Mouse (Mus musculus) G1E (cell line): ENCODE data around the gene D10Jhu81e. TPM values are rescaled to one million over a fixed set of nuclear protein-coding genes. Genes with fewer than 3 reads are reported as not detected.

ENCODE experiments used
- ATAC-seq: 2 replicates; pipeline ENCODE4 v1.8.0; 2016; ENCODE audit warnings: mild to moderate bottlenecking; ENCODE audit not compliant: insufficient number of reproducible peaks, poor library complexity, low FRiP score, severe bottlenecking; ENCODE audit errors: extremely low read depth
- DNase-seq: peaks from one replicate; pipeline ENCODE4 v3.0.0; 2012; ENCODE audit warnings: low spot score
- H3K27me3 ChIP-seq: 2 replicates; pipeline ENCODE4 v1.6.1; 2012; ENCODE audit warnings: mild to moderate bottlenecking, low read length, inconsistent platforms; ENCODE audit not compliant: insufficient read depth
- H3K36me3 ChIP-seq: replicated peaks from 2 replicates; pipeline ENCODE3; 2012; ENCODE audit warnings: mild to moderate bottlenecking, inconsistent platforms
- H3K4me1 ChIP-seq: 2 replicates; pipeline ENCODE4 v1.6.1; 2012; ENCODE audit warnings: low read depth, low read length, inconsistent platforms, mixed read lengths; ENCODE audit not compliant: insufficient read depth
- H3K4me3 ChIP-seq: 2 replicates; pipeline ENCODE4 v1.5.1; 2012; ENCODE audit warnings: low read depth, mild to moderate bottlenecking, inconsistent platforms, low read length, moderate library complexity, mixed read lengths
- H3K9me3 ChIP-seq: replicated peaks from 2 replicates; pipeline ENCODE4 v1.6.1; 2012; ENCODE audit warnings: inconsistent platforms
- CTCF ChIP-seq: IDR thresholded peaks from 2 replicates; pipeline ENCODE4 v1.5.1; 2012; ENCODE audit warnings: low read depth, low read length, inconsistent platforms, mixed read lengths
- GATA1 ChIP-seq: IDR thresholded peaks from 2 replicates; pipeline ENCODE4 v1.6.1; 2012; ENCODE audit warnings: borderline replicate concordance, low read length, inconsistent platforms, mixed read lengths
- GATA2 ChIP-seq: IDR thresholded peaks from 2 replicates; pipeline ENCODE4 v1.6.1; 2012; ENCODE audit warnings: low read depth, low read length, inconsistent platforms, borderline replicate concordance
- POLR2AphosphoS5 ChIP-seq: IDR thresholded peaks from 2 replicates; pipeline ENCODE4 v1.6.1; 2012; ENCODE audit warnings: low read depth, low read length, inconsistent platforms; ENCODE audit not compliant: insufficient replicate concordance
- TAL1 ChIP-seq: conservative IDR thresholded peaks from 2 replicates; pipeline ENCODE4 v1.6.1; 2012; ENCODE audit warnings: low read depth, low read length, inconsistent platforms, mixed read lengths
- polyA plus RNA-seq: library from polyadenylated mRNA; stranded (reverse); fragments of >175 nt; gene quantifications from 2 replicates; pipeline ENCODE4 v1.2.3, GENCODE M21; 2012
- total RNA-seq, 2 experiments: library from RNA; stranded (forward) in 1 of 2; stranded (reverse) in 1 of 2; fragments of 200-1000 nt in 1 of 2; fragments of >200 nt in 1 of 2; fragmentation: Nextera tagmentation in 1 of 2; gene quantifications; 2 replicates each; pipeline ENCODE4 v1.2.3; 2014 to 2017

The D10Jhu81e gene
- total and polyA plus RNA-seq, 3 experiments = 36.3 to 106 (median 88.4) TPM

- Histone ChIP-seq H3K4me1 (peaks cover 49% of the 10 kb centered on the region), H3K4me3 (no peak overlapping the region), H3K36me3 (peaks cover 89% of the 10 kb centered on the region), H3K27me3 (no peaks in the 10 kb centered on the region), H3K9me3 (no peaks in the 10 kb centered on the region)
- TF ChIP-seq CTCF (no peak), TAL1 (no peak), GATA2 (no peak), GATA1 (no peak), POLR2AphosphoS5 (no peak)
- ATAC-seq (no peak), DNase-seq (no peak)
These were observed 2.0 kb upstream of the D10Jhu81e start for GRCm38 (mm10) chr10:78171581-78171980.

- no peak for ATAC-seq
- no peak for DNase-seq
- H3K27me3 ChIP-seq = no peaks in the 10 kb centered on the region
- TF ChIP-seq TAL1 (no peak), POLR2AphosphoS5 (no peak), GATA2 (no peak), GATA1 (no peak), CTCF (no peak)
- H3K36me3 ChIP-seq = peaks cover 89% of the 10 kb centered on the region
- peaks cover 49% of the 10 kb centered on the region for H3K4me1 ChIP-seq
- H3K4me3 ChIP-seq = no peak overlapping the region
- no peaks in the 10 kb centered on the region for H3K9me3 ChIP-seq
These were observed 1.5 kb upstream of the D10Jhu81e start for GRCm38 (mm10) chr10:78171057-78171456.

GRCm38 (mm10) chr10:78170445-78170844 is 863 bp upstream of the D10Jhu81e start:
- no peak for TF ChIP-seq GATA2
- no peak for TF ChIP-seq TAL1
- no peak for TF ChIP-seq POLR2AphosphoS5
- no peak for TF ChIP-seq CTCF
- no peak for TF ChIP-seq GATA1
- H3K36me3 ChIP-seq = peaks cover 89% of the 10 kb centered on the region
- ATAC-seq (no peak), DNase-seq (no peak)
- peak overlapping the region; percentile 95; the same call in 1 of the 2 replicates for H3K4me3 ChIP-seq
- H3K4me1 ChIP-seq = peaks cover 49% of the 10 kb centered on the region
- no peaks in the 10 kb centered on the region for H3K9me3 ChIP-seq
- no peaks in the 10 kb centered on the region for H3K27me3 ChIP-seq

GRCm38 (mm10) chr10:78168792-78169191 is 790 bp downstream of the D10Jhu81e start:
- peaks cover 48% of the 10 kb centered on the region for H3K4me1 ChIP-seq

GRCm38 (mm10) chr10:78167775-78168174 is 1.8 kb downstream of the D10Jhu81e start:
- TF ChIP-seq GATA1 = no peak
- TF ChIP-seq CTCF = no peak
- TF ChIP-seq GATA2 = no peak
- no peak for TF ChIP-seq TAL1
- TF ChIP-seq POLR2AphosphoS5 = no peak
- no peak for DNase-seq
- no peaks in the 10 kb centered on the region for H3K9me3 ChIP-seq
- H3K27me3 ChIP-seq = no peaks in the 10 kb centered on the region
- H3K36me3 ChIP-seq = peaks cover 89% of the 10 kb centered on the region
- no peak for ATAC-seq
- no peak overlapping the region for H3K4me3 ChIP-seq
- peaks cover 56% of the 10 kb centered on the region for H3K4me1 ChIP-seq

More at GRCm38 (mm10) chr10:78168792-78169191, 790 bp downstream of the D10Jhu81e start:
- Histone ChIP-seq H3K9me3 (no peaks in the 10 kb centered on the region), H3K4me3 (peak overlapping the region; percentile 95), H3K27me3 (no peaks in the 10 kb centered on the region), H3K36me3 (peaks cover 89% of the 10 kb centered on the region)
- DNase-seq (no peak), ATAC-seq (no peak)
- no peak for TF ChIP-seq GATA2
- TF ChIP-seq POLR2AphosphoS5 = no peak
- TF ChIP-seq TAL1 = no peak
- no peak for TF ChIP-seq CTCF
- TF ChIP-seq GATA1 = no peak

DNA sequence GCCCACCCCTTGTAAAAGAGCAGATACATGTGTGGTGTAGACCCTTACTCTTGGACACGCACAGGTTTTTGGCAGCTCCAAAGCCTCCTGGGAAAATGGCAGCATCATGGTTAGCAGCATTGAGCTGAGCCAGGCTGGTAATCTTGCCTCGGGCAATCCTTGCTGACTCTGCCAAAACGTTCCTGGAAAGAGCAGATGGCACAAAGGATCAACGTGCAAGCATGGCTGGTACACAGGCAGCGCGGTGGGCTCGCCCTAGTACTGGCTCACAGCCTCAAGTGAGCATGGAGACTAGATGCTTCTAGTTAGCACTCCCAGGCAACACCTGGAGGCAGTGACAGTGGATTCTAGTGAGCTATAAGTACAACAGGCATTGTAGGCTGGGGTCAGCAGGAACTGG is 2.2 kb downstream of the D10Jhu81e start:
- ATAC-seq = no peak

More for the DNA sequence above, 2.2 kb downstream of the D10Jhu81e start:
- no peak overlapping the region for H3K4me3 ChIP-seq
- DNase-seq = no peak
- H3K36me3 ChIP-seq = peaks cover 89% of the 10 kb centered on the region
- TF ChIP-seq TAL1 (no peak), GATA1 (no peak), GATA2 (no peak), CTCF (no peak), POLR2AphosphoS5 (no peak)
- no peaks in the 10 kb centered on the region for H3K9me3 ChIP-seq
- H3K4me1 ChIP-seq = peaks cover 55% of the 10 kb centered on the region
- no peaks in the 10 kb centered on the region for H3K27me3 ChIP-seq
